Mouse (Mus musculus) kidney, adult 18-20 months (tissue): ENCODE results near the gene Endod1.

Experiments
- DNase-seq: peaks from one replicate; pipeline ENCODE4 v3.0.0; 2021

Gene Endod1

GRCm38 (mm10) chr9:14307341-14307740 is 74.0 kb downstream of the Endod1 start:
- DNase-seq = no peak

GRCm38 (mm10) chr9:14304262-14304968 is 76.9 kb downstream of the Endod1 start:
- no peak for DNase-seq
